Mouse (Mus musculus) erythroblast, embryonic 14.5 days (primary cell): ENCODE data around the gene Fgd2.

ENCODE experiments used
- GATA1 ChIP-seq: IDR thresholded peaks from 2 replicates; pipeline ENCODE4 v1.6.1; 2012; ENCODE audit warnings: low read length, inconsistent platforms, mixed read lengths
- TAL1 ChIP-seq: IDR thresholded peaks from 3 replicates; pipeline ENCODE4 v1.6.1; 2012; ENCODE audit warnings: low read length, inconsistent platforms, mixed read lengths

DNA sequence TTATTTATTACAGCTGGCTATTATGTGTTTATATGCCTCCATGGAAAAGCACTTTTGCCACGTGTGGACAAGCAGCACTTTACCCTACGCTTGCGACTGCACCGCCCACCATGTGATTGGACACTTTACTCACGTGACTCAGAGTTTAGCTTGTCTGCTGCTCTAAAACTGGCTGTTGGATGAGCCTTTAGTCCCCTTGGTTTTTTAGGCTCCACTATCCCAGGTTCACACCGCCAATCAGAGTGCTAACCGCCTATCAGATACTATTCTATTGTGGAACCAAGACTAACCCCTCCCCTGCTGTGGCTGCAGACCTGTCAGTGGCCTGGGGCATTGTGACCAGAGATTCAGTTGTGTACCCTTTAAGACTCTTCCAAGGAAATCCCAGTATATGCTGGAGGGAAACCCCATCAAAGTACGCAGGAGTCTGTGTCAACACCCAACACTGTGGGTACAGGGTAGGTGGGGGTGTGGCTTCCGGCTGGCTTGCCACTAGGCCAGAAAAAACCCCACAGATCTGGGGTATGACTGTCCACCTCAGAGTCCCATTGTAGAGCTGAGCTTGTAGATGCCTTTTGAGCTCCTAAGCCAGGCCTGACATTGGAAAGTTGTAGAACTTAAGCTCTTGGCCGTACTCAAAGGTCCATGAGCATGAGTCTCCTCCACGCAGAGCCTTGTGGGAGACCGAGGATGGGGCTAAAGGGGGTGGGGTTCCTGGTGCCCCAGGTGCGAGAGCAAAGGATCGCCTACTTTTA is 32.8 kb downstream of the Fgd2 start:
- TF ChIP-seq GATA1 (no peak), TAL1 (no peak)
